Mouse (Mus musculus) intestine, embryonic 16.5 days (tissue): ENCODE data around the gene Rccd1. TPM values are rescaled to one million over a fixed set of nuclear protein-coding genes. Genes with fewer than 3 reads are reported as not detected.

Experiments
- ATAC-seq: fragments of 200-750 bp; cut with Nextera tagmentation; 2 replicates; pipeline ENCODE4 v1.8.0; 2017; ENCODE audit warnings: moderate TSS enrichment, moderate library complexity
- H3K27ac ChIP-seq: fragments of 300-500 bp; sonication (generic); 2 replicates; pipeline ENCODE4 v1.5.1; 2014; ENCODE audit warnings: mild to moderate bottlenecking, low read length
- H3K27me3 ChIP-seq: fragments of 300-500 bp; sonication (generic); replicated peaks from 2 replicates; pipeline ENCODE4 v1.6.1; 2014; ENCODE audit warnings: low read length, control low read depth, mixed read lengths; ENCODE audit not compliant: control insufficient read depth, insufficient read depth
- H3K36me3 ChIP-seq: fragments of 300-500 bp; sonication (generic); 2 replicates; pipeline ENCODE4 v1.6.1; 2014; ENCODE audit warnings: low read length, control low read depth; ENCODE audit not compliant: control insufficient read depth, insufficient read depth
- H3K4me1 ChIP-seq: fragments of 300-500 bp; sonication (generic); 2 replicates; pipeline ENCODE4 v1.6.1; 2014; ENCODE audit warnings: low read length, control low read depth, mixed read lengths; ENCODE audit not compliant: control insufficient read depth, insufficient read depth
- H3K4me2 ChIP-seq: fragments of 300-500 bp; sonication (generic); 2 replicates; pipeline ENCODE4 v1.6.1; 2014; ENCODE audit warnings: low read depth, low read length, control low read depth
- H3K4me3 ChIP-seq: fragments of 300-500 bp; sonication (generic); 2 replicates; pipeline ENCODE4 v1.5.1; 2014; ENCODE audit warnings: mild to moderate bottlenecking, low read length
- H3K9ac ChIP-seq: fragments of 300-500 bp; sonication (generic); 2 replicates; pipeline ENCODE4 v1.6.1; 2014; ENCODE audit warnings: low read depth, low read length
- H3K9me3 ChIP-seq: fragments of 300-500 bp; sonication (generic); 2 replicates; pipeline ENCODE4 v1.6.1; 2016; ENCODE audit warnings: low read length, control low read depth; ENCODE audit not compliant: control insufficient read depth
- WGBS: fragments of 180-500 bp; shearing (Covaris S2); extraction: QIAGEN DNeasy Blood & Tissue Kit; methylation state at CpG from one replicate; pipeline ENCODE4 v1.1.7; 2014; 5-methylcytosine and 5-hydroxymethylcytosine counted together
- polyA plus RNA-seq: library from polyadenylated mRNA; unstranded; fragments of >200 nt; fragmentation: Nextera tagmentation; extraction: Ambion mirVana; gene quantifications from 2 replicates; pipeline ENCODE4 v1.2.1, GENCODE M21; 2015

Rccd1 gene
- polyA plus RNA-seq, 1 experiment from 2014 or later, result 7.9 TPM

GRCm38 (mm10) chr7:80264606-80265005 is 59.6 kb downstream of the Rccd1 start:
- Histone ChIP-seq H3K9ac (no peak overlapping the region), H3K4me3 (no peak overlapping the region), H3K27ac (no peak overlapping the region), H3K36me3 (peaks cover 11% of the 10 kb centered on the region), H3K27me3 (no peaks in the 10 kb centered on the region), H3K4me2 (no peak overlapping the region), H3K9me3 (no peaks in the 10 kb centered on the region), H3K4me1 (peaks cover 16% of the 10 kb centered on the region)
- WGBS, result 94% methylated on average over 12 of the region's 12 CpGs
- no peak for ATAC-seq

- no peaks in the 10 kb centered on the region for H3K9me3 ChIP-seq
- peak; percentile 75 for ATAC-seq
These were observed 62.8 kb downstream of the Rccd1 start for GRCm38 (mm10) chr7:80261372-80261990.

GRCm38 (mm10) chr7:80260625-80261371 is 63.5 kb downstream of the Rccd1 start, which contains the start of gene Ngrn:
TSS of gene Ngrn (plus strand) at chr7:80261215.
- Histone ChIP-seq H3K4me3 (peak within 1 kb of the TSS; percentile 83), H3K9me3 (no peaks in the 10 kb centered on the region), H3K9ac (peak within 1 kb of the TSS; percentile 88), H3K27ac (peak within 1 kb of the TSS; percentile 80), H3K4me2 (peak within 1 kb of the TSS; percentile 87), H3K4me1 (peaks cover 9% of the 10 kb centered on the region), H3K27me3 (no peaks in the 10 kb centered on the region), H3K36me3 (peaks cover 7% of the 10 kb centered on the region)
- ATAC-seq, result peak; percentile 92
- WGBS, result 25% methylated on average over 40 of the region's 40 CpGs

More at GRCm38 (mm10) chr7:80261372-80261990, 62.8 kb downstream of the Rccd1 start:
- H3K27me3 ChIP-seq, result no peaks in the 10 kb centered on the region
- peak overlapping the region; percentile 87 for H3K4me2 ChIP-seq
- H3K4me1 ChIP-seq, result peaks cover 9% of the 10 kb centered on the region
- under 1% methylated on average over 31 of the region's 32 CpGs for WGBS
- peak overlapping the region; percentile 80 for H3K27ac ChIP-seq
- peak overlapping the region; percentile 83 for H3K4me3 ChIP-seq
- H3K9ac ChIP-seq, result peak overlapping the region; percentile 88
- H3K36me3 ChIP-seq, result peaks cover 7% of the 10 kb centered on the region

DNA sequence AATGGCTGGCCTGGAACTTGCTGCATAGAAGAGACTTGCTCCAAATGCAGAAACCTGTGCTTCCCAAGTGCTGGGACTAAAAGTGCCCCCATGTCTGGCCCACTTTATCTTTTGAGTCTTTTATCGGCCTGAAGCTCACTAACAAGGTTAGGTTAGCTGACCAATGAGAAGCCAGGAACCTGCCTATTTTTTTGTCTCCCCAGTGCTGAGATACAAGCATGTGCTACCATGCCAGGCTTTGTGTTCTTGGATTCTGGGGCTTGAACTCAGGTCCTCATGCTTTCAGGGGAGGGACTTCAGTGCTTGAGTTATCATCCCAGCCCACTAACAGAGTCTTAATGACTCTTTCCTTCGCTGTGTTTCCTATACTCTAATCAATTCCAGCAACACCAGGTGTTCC is 66.5 kb downstream of the Rccd1 start:
- H3K4me1 ChIP-seq, result peaks cover 9% of the 10 kb centered on the region
- no peaks in the 10 kb centered on the region for H3K36me3 ChIP-seq
- no peaks in the 10 kb centered on the region for H3K9me3 ChIP-seq
- no peak overlapping the region for H3K4me2 ChIP-seq
- H3K9ac ChIP-seq, result no peak overlapping the region
- H3K4me3 ChIP-seq, result no peak overlapping the region
- H3K27ac ChIP-seq, result no peak overlapping the region
- ATAC-seq, result no peak
- no peaks in the 10 kb centered on the region for H3K27me3 ChIP-seq
- 69% methylated on average over 2 of the region's 2 CpGs for whole genome bisulfite sequencing

GRCm38 (mm10) chr7:80255981-80256380 is 68.3 kb downstream of the Rccd1 start:
- ATAC-seq, result no peak
- H3K27me3 ChIP-seq, result no peaks in the 10 kb centered on the region
- no peak overlapping the region for H3K4me2 ChIP-seq
- peaks cover 3% of the 10 kb centered on the region; the same call in 1 of the 2 replicates for H3K4me1 ChIP-seq
- WGBS, result 72% methylated on average over 2 of the region's 2 CpGs
- no peak overlapping the region for H3K9ac ChIP-seq
- no peaks in the 10 kb centered on the region for H3K9me3 ChIP-seq
- no peak overlapping the region for H3K27ac ChIP-seq
- H3K4me3 ChIP-seq, result no peak overlapping the region
- no peaks in the 10 kb centered on the region for H3K36me3 ChIP-seq

DNA sequence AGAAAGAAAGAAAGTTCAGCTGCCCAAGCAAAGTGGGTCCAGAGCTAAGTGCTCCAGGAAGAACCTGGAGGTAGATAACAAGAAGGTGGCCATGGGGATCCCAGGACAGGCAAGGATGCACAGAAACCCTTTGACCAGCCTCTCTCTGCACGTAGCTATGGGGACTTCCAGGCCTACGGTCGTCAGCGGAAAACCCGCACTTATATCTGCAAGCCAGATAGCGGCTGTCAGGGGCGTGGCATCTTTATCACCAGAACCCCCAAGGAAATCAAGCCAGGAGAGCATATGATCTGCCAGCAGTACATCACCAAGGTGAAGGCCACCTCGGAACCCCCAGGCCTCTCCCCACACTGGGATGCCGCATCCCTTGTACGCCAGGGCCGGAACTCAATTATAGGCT is 71.4 kb downstream of the Rccd1 start:
- ATAC-seq, result no peak
- Histone ChIP-seq H3K4me1 (0 out of 2 replicates have a peak, but pooled peaks cover 3% of the 10 kb centered on the region), H3K9ac (no peak overlapping the region), H3K27me3 (no peaks in the 10 kb centered on the region), H3K36me3 (no peaks in the 10 kb centered on the region), H3K4me3 (no peak overlapping the region), H3K9me3 (no peaks in the 10 kb centered on the region), H3K4me2 (no peak overlapping the region), H3K27ac (no peak overlapping the region)
- WGBS, result 76% methylated on average over 11 of the region's 11 CpGs

- no peak for ATAC-seq
- Histone ChIP-seq H3K4me3 (no peak overlapping the region), H3K9ac (no peak overlapping the region), H3K9me3 (no peaks in the 10 kb centered on the region), H3K4me1 (0 out of 2 replicates have a peak, but pooled peaks cover 3% of the 10 kb centered on the region), H3K27ac (no peak overlapping the region), H3K4me2 (no peak overlapping the region), H3K36me3 (no peaks in the 10 kb centered on the region), H3K27me3 (no peaks in the 10 kb centered on the region)
- WGBS, result 80% methylated on average over 7 of the region's 7 CpGs
These were observed 71.8 kb downstream of the Rccd1 start for GRCm38 (mm10) chr7:80252437-80252836.

DNA sequence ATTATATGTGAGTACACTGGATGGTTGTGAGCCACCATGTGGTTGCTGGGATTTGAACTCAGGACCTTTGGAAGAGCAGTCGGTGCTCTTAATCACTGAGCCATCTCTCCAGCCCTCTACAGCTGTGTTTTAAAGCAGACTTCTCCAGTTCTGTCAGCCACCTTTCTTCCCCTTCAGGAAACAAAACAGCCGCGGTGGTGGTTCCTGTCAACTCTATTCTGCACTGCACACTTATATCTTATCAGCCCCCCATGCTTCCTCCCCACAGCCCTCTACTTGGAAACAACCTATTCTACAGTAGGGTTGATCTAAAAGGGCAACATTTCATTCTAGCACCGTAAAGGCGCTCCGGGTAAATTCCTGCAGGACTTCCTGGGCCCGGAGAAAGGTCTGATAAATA is 77.4 kb downstream of the Rccd1 start:
- Histone ChIP-seq H3K27ac (no peak overlapping the region), H3K4me1 (0 out of 2 replicates have a peak, but pooled peaks cover 3% of the 10 kb centered on the region)

GRCm38 (mm10) chr7:80246148-80246721 is 78.0 kb downstream of the Rccd1 start, which contains the start of gene Ttll13:
TSS of gene Ttll13 (plus strand) at chr7:80246376.
- Histone ChIP-seq H3K27ac (peak within 1 kb of the TSS; percentile 77), H3K9me3 (no peaks in the 10 kb centered on the region), H3K36me3 (no peaks in the 10 kb centered on the region), H3K4me2 (peak within 1 kb of the TSS; percentile 73), H3K27me3 (no peaks in the 10 kb centered on the region), H3K4me3 (peak within 1 kb of the TSS; percentile 66), H3K4me1 (0 out of 2 replicates have a peak, but pooled peaks cover 3% of the 10 kb centered on the region), H3K9ac (peak within 1 kb of the TSS; percentile 77)
- WGBS, result under 1% methylated on average over 48 of the region's 48 CpGs
- ATAC-seq, result peak; percentile 97

More for the DNA sequence above, 77.4 kb downstream of the Rccd1 start:
- Histone ChIP-seq H3K9me3 (no peaks in the 10 kb centered on the region), H3K36me3 (no peaks in the 10 kb centered on the region), H3K9ac (0 out of 2 replicates have a peak overlapping the region, but pooled peaks have one; percentile 77), H3K4me3 (peak overlapping the region; percentile 66), H3K4me2 (peak overlapping the region; percentile 73; the same call in 1 of the 2 replicates), H3K27me3 (no peaks in the 10 kb centered on the region)
- WGBS, result 51% methylated on average over 7 of the region's 7 CpGs
- ATAC-seq, result no peak
